Mouse (Mus musculus) lung, adult 2 months (tissue): ENCODE results near the gene Pmepa1. TPM values are rescaled to one million over a fixed set of nuclear protein-coding genes. Genes with fewer than 3 reads are reported as not detected.

Source experiments
- DNase-seq: peaks from one replicate; pipeline ENCODE4 v3.0.0; 2022
- H3K4me1 ChIP-seq: fragments of 200-500 bp; 2 replicates; pipeline ENCODE4 v1.6.1; 2011; ENCODE audit warnings: low read length; ENCODE audit not compliant: control insufficient read depth, insufficient read depth
- H3K4me3 ChIP-seq: fragments of 200-500 bp; replicated peaks from 2 replicates; pipeline ENCODE3; 2011; ENCODE audit warnings: low read depth, mild to moderate bottlenecking, control low read depth, low read length; ENCODE audit errors: extremely low read depth
- CTCF ChIP-seq: fragments of 200-500 bp; IDR thresholded peaks from 2 replicates; pipeline ENCODE4 v1.5.1; 2011; ENCODE audit warnings: mild to moderate bottlenecking, low read length, control low read depth; ENCODE audit not compliant: insufficient read depth
- POLR2A ChIP-seq: fragments of 200-500 bp; IDR thresholded peaks from 2 replicates; pipeline ENCODE4 v1.6.1; 2011; ENCODE audit warnings: low read depth, mild to moderate bottlenecking, control low read depth, low read length, borderline replicate concordance; ENCODE audit errors: extremely low read depth
- WGBS: fragments of 180-500 bp; shearing (Covaris S2); methylation state at CpG from one replicate; pipeline ENCODE4 v1.1.7; 2018; 5-methylcytosine and 5-hydroxymethylcytosine counted together
- polyA plus RNA-seq: library from polyadenylated mRNA; depleted of rRNA; stranded (reverse); fragments of >200 nt; gene quantifications from 2 replicates; pipeline ENCODE4 v1.2.3, GENCODE M21; 2012

The Pmepa1 gene
- polyA plus RNA-seq, 1 experiment, result 96.2 TPM

DNA sequence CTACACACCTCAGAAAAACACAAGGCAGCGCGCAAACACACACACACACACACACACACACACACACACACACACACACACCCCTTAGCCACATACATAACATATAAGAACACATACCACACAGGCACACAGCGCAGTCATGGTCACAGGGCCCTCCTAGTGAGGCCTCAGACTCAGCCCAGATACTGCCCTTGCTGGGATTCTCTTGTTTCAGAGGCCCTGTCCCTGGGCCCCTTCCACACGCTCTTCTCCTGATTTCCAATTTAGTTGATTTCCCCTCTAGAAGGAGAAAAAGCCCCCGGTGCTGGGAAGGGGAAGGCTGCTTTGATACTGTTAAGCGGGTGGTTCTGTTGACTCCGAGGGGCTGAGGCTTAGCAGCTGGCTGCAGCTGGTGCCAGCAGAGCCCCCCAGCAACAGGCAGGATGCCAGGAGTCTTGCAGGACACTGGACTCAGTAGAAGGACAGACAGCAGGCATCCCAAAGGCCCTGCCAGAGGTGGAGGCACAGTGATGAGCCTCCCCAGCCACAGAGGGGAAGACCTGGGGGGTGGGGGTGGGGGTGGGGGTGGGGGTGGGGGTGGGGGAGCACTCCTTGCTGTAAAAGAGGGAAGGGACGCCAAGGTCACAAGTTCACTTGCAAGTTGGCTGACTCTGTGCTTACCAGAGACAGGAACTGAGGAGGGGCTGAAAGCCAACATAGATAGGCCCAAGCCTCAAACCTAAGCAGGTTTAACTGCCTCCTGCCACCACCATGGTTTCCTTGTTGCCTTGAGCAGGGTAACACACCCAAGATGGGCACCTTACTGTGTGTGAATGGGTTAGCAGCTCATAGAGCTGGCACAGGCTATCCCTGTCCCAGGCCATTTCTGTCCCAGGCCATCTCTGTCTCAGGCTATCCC, 40.6 kb downstream of the Pmepa1 start:
- TF ChIP-seq CTCF, result no peak
- TF ChIP-seq POLR2A, result no peak
- WGBS, result 68% methylated on average over 8 of the region's 8 CpGs
- no peak overlapping the region for H3K4me3 ChIP-seq
- no peak for DNase-seq
- peaks cover 9% of the 10 kb centered on the region; the same call in 1 of the 2 replicates for H3K4me1 ChIP-seq

GRCm38 (mm10) chr2:173232766-173233099, 43.6 kb downstream of the Pmepa1 start:
- Histone ChIP-seq H3K4me1 (peaks cover 4% of the 10 kb centered on the region; the same call in 1 of the 2 replicates), H3K4me3 (no peak overlapping the region)
- TF ChIP-seq CTCF, result 0 out of 2 replicates have a peak, but pooled peaks have one; percentile 3
- no peak for TF ChIP-seq POLR2A
- WGBS, result 91% methylated on average over 8 of the region's 8 CpGs
- DNase-seq, result no peak

- TF ChIP-seq CTCF, result no peak
- TF ChIP-seq POLR2A, result no peak
- H3K4me3 ChIP-seq, result no peak overlapping the region
- DNase-seq, result no peak
- H3K4me1 ChIP-seq, result peaks cover 4% of the 10 kb centered on the region; the same call in 1 of the 2 replicates
- WGBS, result 80% methylated on average over 22 of the region's 22 CpGs
Measured at GRCm38 (mm10) chr2:173232065-173232765, 44.1 kb downstream of the Pmepa1 start.

DNA sequence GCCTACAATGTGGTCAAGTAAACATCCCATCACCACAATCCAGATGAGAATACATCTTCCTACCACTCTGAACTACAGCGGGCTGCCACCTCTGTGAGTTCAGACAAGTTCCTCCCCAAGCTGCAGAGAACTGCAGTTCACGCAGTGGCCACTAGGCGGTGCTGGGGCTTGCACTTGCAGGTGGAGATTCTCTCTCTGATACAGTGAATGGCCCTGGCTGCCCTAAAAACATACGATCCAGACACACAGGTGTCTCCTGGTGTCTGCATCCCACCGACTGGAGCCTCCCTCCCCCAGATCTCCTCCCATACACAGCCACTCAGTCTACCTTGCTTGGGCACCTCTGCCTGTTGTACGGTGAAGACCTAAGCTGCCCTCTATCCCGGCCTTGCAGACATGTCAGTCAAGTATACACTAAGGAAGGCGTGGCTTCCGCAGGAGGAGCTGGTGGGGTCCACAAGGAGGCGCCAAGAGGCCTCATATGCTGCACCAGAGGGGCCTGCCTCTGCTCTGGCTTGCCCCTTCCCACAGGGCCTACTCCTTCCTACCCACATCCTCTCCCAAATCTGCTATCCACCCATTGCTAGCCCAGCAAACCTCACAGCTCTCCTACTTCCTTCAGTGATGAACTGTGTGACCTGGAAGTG, 46.6 kb downstream of the Pmepa1 start:
- TF ChIP-seq CTCF (peak; percentile 98), POLR2A (no peak)
- Histone ChIP-seq H3K4me1 (no peaks in the 10 kb centered on the region), H3K4me3 (no peak overlapping the region)
- DNase-seq, result peak; percentile 90
- WGBS, result 6% methylated on average over 10 of the region's 10 CpGs

DNA sequence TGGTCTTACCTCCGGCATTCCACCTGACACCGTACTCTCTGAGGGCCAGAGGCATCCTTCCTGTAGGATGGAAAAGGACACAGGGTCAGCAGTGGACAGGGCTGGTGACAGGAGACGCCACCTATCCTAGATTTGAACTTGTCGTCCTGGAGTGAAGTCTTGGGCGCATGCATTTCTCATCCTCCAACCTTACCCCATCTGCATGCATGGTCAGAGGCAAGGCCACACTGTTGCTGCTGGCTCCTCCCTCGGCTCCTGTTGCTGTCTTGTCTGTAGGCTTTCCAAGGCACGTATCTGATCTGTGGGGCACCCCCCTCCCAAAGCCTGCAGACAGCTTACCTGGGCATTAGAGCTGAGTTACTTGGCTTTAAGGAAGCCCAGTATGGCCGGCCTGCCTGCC, 47.8 kb downstream of the Pmepa1 start:
- Histone ChIP-seq H3K4me3 (no peak overlapping the region), H3K4me1 (no peaks in the 10 kb centered on the region)
- DNase-seq, result no peak
- TF ChIP-seq CTCF (no peak), POLR2A (no peak)
- 93% methylated on average over 8 of the region's 8 CpGs for WGBS

GRCm38 (mm10) chr2:173226792-173227191, 49.5 kb downstream of the Pmepa1 start:
- Histone ChIP-seq H3K4me3 (no peak overlapping the region), H3K4me1 (no peaks in the 10 kb centered on the region)
- DNase-seq, result no peak
- TF ChIP-seq POLR2A (no peak), CTCF (no peak)
- 87% methylated on average over 8 of the region's 8 CpGs for WGBS

GRCm38 (mm10) chr2:173225906-173226305, 50.4 kb downstream of the Pmepa1 start:
- 83% methylated on average over 7 of the region's 7 CpGs for WGBS
- no peaks in the 10 kb centered on the region for H3K4me1 ChIP-seq
- DNase-seq, result no peak
- TF ChIP-seq POLR2A (no peak), CTCF (no peak)
- no peak overlapping the region for H3K4me3 ChIP-seq

DNA sequence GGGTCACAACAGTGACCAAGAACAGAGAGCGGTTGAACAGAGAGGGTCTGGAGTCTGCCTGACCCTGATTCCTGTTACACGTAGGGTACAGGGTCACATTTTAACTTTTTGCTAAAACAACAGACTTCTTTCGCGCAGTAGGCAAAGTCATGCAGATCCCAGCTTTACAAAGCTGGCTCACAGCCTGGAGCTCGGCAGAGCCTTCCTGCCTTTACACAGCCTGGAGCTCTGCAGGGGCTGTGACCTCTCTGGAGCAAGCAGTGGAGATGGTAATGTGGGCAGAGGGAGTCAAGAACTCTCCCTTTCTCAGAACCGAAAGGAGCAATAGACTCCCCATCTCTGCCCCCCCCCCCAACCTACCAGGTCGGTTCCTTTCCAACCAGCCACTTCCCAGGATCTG, 51.5 kb downstream of the Pmepa1 start:
- no peaks in the 10 kb centered on the region for H3K4me1 ChIP-seq
- DNase-seq, result no peak
- H3K4me3 ChIP-seq, result no peak overlapping the region
- no peak for TF ChIP-seq POLR2A
- no peak for TF ChIP-seq CTCF
- WGBS, result 57% methylated on average over 7 of the region's 7 CpGs

GRCm38 (mm10) chr2:173224097-173224496, 52.2 kb downstream of the Pmepa1 start:
- WGBS, result 31% methylated on average over 3 of the region's 3 CpGs
- no peak for TF ChIP-seq POLR2A
- no peak for TF ChIP-seq CTCF
- Histone ChIP-seq H3K4me3 (no peak overlapping the region), H3K4me1 (peaks cover 3% of the 10 kb centered on the region; the same call in 1 of the 2 replicates)
- DNase-seq, result no peak

GRCm38 (mm10) chr2:173223496-173223895, 52.8 kb downstream of the Pmepa1 start:
- TF ChIP-seq CTCF (no peak), POLR2A (no peak)
- no peak for DNase-seq
- WGBS, result 60% methylated on average over 3 of the region's 3 CpGs
- Histone ChIP-seq H3K4me1 (peaks cover 3% of the 10 kb centered on the region; the same call in 1 of the 2 replicates), H3K4me3 (no peak overlapping the region)
